Mouse (Mus musculus) intestine, embryonic 15.5 days (tissue): ENCODE measurements at regions not wholly inside any gene's neighbourhood (a gene's known extent, or its start where the extent isn't known, plus 50 kb on each side); places are given as distances from the start of the nearest gene placed in this dataset.

Experiments used
- ATAC-seq: fragments of 200-750 bp; cut with Nextera tagmentation; 2 replicates; pipeline ENCODE4 v1.8.0; 2017; ENCODE audit warnings: moderate TSS enrichment, moderate library complexity
- H3K27ac ChIP-seq: fragments of 300-500 bp; sonication (generic); 2 replicates; pipeline ENCODE4 v1.5.1; 2015; ENCODE audit warnings: mild to moderate bottlenecking, inconsistent platforms
- H3K27me3 ChIP-seq: fragments of 300-500 bp; sonication (generic); replicated peaks from 2 replicates; pipeline ENCODE4 v1.6.1; 2015; ENCODE audit warnings: inconsistent platforms
- H3K36me3 ChIP-seq: fragments of 300-500 bp; sonication (generic); 2 replicates; pipeline ENCODE4 v1.6.1; 2015; ENCODE audit warnings: inconsistent platforms
- H3K4me1 ChIP-seq: fragments of 300-500 bp; sonication (generic); replicated peaks from 2 replicates; pipeline ENCODE4 v1.6.1; 2015; ENCODE audit warnings: inconsistent platforms
- H3K4me2 ChIP-seq: fragments of 300-500 bp; sonication (generic); replicated peaks from 2 replicates; pipeline ENCODE4 v1.6.1; 2015; ENCODE audit warnings: mild to moderate bottlenecking, inconsistent platforms
- H3K4me3 ChIP-seq: fragments of 300-500 bp; sonication (generic); replicated peaks from 2 replicates; pipeline ENCODE4 v1.5.1; 2015; ENCODE audit warnings: inconsistent platforms
- H3K9ac ChIP-seq: fragments of 300-500 bp; sonication (generic); 2 replicates; pipeline ENCODE4 v1.6.1; 2015; ENCODE audit warnings: inconsistent platforms
- H3K9me3 ChIP-seq: fragments of 300-500 bp; sonication (generic); 2 replicates; pipeline ENCODE4 v1.6.1; 2016; ENCODE audit warnings: inconsistent platforms
- WGBS: fragments of 180-500 bp; shearing (Covaris S2); methylation state at CpG from one replicate; pipeline ENCODE4 v1.1.7; 2015; 5-methylcytosine and 5-hydroxymethylcytosine counted together

GRCm38 (mm10) chr4:75535067-75535466 lies 257.0 kb upstream of the Dmac1 start:
- 91% methylated on average over 7 of the region's 7 CpGs for WGBS
- H3K4me2 ChIP-seq = no peak overlapping the region
- no peak overlapping the region for H3K9ac ChIP-seq
- H3K9me3 ChIP-seq = no peaks in the 10 kb centered on the region
- H3K4me1 ChIP-seq = no peaks in the 10 kb centered on the region
- no peak overlapping the region for H3K27ac ChIP-seq
- no peak for ATAC-seq
- no peak overlapping the region for H3K4me3 ChIP-seq
- H3K36me3 ChIP-seq = no peaks in the 10 kb centered on the region
- no peaks in the 10 kb centered on the region for H3K27me3 ChIP-seq

- Histone ChIP-seq H3K9me3 (no peaks in the 10 kb centered on the region), H3K9ac (no peak overlapping the region), H3K27me3 (no peaks in the 10 kb centered on the region), H3K4me2 (no peak overlapping the region), H3K27ac (no peak overlapping the region), H3K4me1 (no peaks in the 10 kb centered on the region), H3K4me3 (no peak overlapping the region), H3K36me3 (no peaks in the 10 kb centered on the region)
- ATAC-seq = no peak
- 82% methylated on average over 2 of the region's 2 CpGs for WGBS
Measured at GRCm38 (mm10) chr4:75529607-75530006, 251.5 kb upstream of the Dmac1 start.

GRCm38 (mm10) chr4:75517459-75518158 lies 239.5 kb upstream of the Dmac1 start:
- 67% methylated on average over 3 of the region's 3 CpGs for WGBS
- no peaks in the 10 kb centered on the region for H3K27me3 ChIP-seq
- no peaks in the 10 kb centered on the region for H3K4me1 ChIP-seq
- H3K27ac ChIP-seq = no peak overlapping the region
- H3K9me3 ChIP-seq = no peaks in the 10 kb centered on the region
- no peak overlapping the region for H3K4me3 ChIP-seq
- no peak overlapping the region for H3K4me2 ChIP-seq
- no peak for ATAC-seq
- no peak overlapping the region for H3K9ac ChIP-seq
- no peaks in the 10 kb centered on the region for H3K36me3 ChIP-seq
